Mouse (Mus musculus) embryonic stem cell, embryonic (primary cell): ENCODE data around the gene Sowahd.
"Not testable (repeated sequence)": the region's sequence is repeated elsewhere in the genome, so short reads cannot be mapped to it uniquely, and the experiment has no call there.

Experiments
- CTCF ChIA-PET, 4 experiments: fragments of 300-600 bp in 2 of 4; fragments of 350-600 bp in 2 of 4; sonication (Branson Sonifier 250); formaldehyde crosslinking; loops; one replicate each; lab custom pipeline; 2022; ENCODE audit warnings: inconsistent platforms in 2 of 4; lab: Charles Lee
- POLR2A ChIA-PET, 4 experiments: fragments of 300-600 bp in 2 of 4; fragments of 350-600 bp in 2 of 4; sonication (Branson Sonifier 250); formaldehyde crosslinking; loops; one replicate each; lab custom pipeline; 2022; ENCODE audit warnings: antibody characterized with exemption in 4 of 4, inconsistent platforms in 1 of 4; lab: Charles Lee

Gene Sowahd

DNA sequence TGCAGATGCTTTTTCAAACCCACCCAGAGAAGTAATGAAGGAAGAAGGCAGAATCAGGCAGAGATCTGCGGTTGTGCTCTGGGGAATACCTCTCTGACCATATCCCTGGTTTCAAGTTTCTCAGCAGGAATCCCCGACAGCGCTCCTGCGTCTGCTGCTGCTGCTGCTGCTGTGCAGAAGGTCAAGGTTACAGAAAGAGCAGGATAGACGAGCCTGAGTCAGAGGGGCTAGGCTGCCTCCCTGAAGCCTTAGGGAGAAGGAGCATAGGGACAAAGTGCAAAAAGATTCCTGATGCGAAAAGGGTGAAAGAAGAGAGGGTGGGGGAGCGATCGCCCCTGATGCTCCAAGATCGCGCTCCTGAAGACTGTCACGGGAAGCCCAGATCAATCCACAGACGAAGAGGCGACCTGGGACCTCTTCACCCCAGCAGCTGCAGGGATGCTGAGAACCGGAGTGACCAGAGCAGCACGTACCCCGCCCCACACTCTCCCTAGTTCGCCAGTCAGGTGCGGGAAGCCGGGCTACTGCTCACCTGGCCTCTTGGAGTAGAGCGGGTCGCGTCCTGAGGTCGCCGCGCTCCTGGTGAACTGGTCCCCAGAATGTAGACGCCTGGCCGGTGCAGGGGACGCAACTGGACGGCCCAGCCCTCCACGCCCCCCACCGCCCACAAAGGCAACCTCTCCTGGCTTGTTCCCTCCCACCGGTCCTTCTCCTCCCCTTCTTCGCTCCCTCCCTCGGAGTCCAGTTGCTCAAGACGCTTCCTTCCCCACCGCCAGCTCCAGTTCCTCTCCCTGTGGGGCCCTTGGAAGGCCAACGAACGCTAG, at the start of gene Sowahd:
Gene Sowahd (plus strand): TSS at position 780 of the 824 bp plus-strand sequence.
- ChIA-PET CTCF (interaction anchor here in 1 of 4 experiments (0.9 kb wide), 1 partner anchor 26 kb away, joined by 3 read pairs; no protein-coding TSS in a partner anchor), POLR2A (interaction anchor here in 1 of 4 experiments (1.7 to 2.2 kb wide), 2 partner anchors 37 to 62 kb away, joined by 3 to 6 read pairs; partner anchors contain the start of genes Rpl39 and Upf3b)

DNA sequence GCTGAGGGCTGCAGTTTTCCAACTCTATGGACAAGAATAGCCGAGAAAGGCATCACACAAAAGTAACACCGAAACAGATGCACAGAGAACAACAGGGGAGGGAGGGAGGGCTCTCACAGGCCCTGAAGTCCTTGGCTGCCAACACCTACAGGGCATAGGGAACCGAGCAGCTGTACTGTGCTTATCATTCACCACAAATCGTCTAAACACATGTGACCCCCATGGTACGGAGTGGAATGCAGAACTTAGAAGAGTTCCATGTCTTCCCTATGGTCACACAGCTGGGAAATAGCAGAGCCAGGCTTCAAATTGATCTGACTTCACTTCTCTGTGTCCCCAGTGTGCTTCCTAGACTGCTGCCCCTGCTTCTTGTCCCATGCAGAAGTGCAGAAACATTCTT, 34.8 kb upstream of the Sowahd start:
- CTCF ChIA-PET = no interaction called here
- POLR2A ChIA-PET = no interaction called here

DNA sequence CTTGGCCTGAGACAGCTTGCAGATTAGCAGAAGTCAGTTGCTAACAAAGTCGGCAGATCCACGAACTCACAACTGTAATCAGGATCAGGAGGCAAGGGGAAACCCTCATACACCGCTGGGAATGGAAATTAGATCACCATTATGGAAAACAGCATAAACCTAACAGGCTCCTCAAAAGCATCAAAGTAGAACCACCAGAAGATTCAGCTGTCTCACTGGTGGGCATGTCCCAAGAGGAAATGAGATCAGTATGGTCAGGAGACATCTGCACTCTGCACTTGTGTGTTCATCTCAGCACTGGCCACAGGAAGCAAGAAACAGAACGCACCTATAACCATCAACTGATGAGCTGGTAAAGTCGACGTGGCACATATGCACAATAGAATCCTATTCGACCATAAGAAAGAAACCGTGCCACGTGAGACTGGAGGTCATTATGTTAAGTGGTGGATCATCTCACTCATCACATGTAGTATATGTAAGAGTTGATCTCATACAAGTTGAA, 30.4 kb upstream of the Sowahd start:
- ChIA-PET CTCF (interaction anchor here in 1 of 4 experiments (1.6 kb wide), 1 partner anchor 24 kb away, joined by 3 read pairs; no protein-coding TSS in a partner anchor), POLR2A (no interaction called here)

DNA sequence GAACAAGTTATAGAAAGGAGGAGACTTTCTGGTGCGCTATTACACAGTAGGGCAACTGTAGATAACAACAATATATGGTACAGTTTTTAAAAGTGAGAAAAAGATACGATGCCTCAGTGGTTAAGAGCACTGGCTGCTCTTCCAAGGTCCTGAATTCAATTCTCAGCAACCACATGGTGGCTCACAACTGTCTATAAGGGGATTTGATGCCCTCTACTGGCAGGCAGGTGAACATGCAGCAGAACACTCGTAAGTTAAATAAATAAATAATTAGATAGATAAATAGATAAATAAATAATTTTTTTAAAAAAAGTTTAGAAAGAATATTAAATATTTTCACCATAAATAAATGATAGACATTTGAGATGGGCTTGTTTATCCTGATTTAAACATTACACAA, 29.6 kb upstream of the Sowahd start:
- ChIA-PET POLR2A (no interaction called here), CTCF (interaction anchor here in 1 of 4 experiments (0.6 to 1.6 kb wide), 2 partner anchors 24 to 870 kb away, joined by 3 read pairs; no protein-coding TSS in a partner anchor)

DNA sequence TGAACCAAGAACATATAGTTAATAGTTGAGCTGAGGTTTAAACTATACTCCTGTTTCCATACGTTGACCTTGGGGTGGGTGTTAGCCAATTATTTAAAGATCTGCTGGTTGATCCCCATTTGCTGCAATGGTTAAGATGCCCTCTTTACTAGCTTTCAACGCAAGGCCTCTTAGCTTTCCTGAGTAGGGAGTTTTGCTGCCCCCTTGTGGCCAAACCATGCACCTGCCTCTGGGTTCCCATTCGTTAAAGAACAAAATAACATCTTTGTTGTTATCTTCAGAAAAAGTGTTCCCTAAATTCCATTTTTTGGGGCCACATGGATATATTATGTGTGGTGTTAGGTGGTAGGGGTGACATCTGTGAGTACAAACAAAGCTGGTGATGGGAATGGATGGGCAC, 26.0 kb upstream of the Sowahd start:
- POLR2A ChIA-PET = interaction anchor here in 1 of 4 experiments (1.4 kb wide), 1 partner anchor 33 kb away, joined by 4 read pairs; no protein-coding TSS in a partner anchor
- CTCF ChIA-PET = interaction anchor here (0.6 to 1.2 kb wide), 16 partner anchors 8 to 509 kb away, joined by 3 to 7 read pairs (median 3); partner anchors contain the start of gene Sowahd (in 1 of the 4)

DNA sequence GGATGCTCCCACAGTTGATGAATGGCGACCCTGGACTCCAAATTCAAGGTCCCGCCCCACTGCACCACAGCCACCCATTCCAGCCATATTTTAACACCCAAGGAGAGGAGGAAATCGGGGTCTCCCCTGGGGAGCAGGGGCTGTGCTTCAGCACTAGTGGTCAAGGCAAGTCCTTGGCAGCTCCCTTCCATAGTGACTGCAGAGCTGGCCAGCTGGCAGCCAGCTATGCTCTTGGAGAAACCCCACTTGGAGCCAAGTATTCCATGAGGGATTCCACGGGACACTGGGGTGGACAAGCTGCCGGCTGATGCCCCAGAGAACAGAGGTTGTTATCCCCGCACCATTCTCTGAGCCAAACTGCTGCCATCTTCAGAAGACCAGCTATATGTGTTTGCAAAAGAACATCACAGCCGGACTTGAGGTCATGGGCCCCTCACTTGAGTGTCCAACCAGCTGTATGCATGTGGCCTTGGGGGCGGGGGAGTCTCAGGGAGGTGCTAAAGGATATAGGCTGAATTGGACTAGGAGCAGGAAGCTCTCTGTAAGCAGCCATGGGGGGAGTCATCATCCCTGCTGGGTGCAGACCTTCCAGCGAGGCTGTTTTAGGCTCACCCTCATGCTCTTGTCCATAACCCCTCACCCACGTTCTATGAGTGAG, 24.9 kb upstream of the Sowahd start:
- ChIA-PET CTCF (interaction anchor here in 2 of 4 experiments (0.6 to 1.6 kb wide), 6 partner anchors 19 to 263 kb away, joined by 3 to 4 read pairs (median 3); no protein-coding TSS in a partner anchor), POLR2A (interaction anchor here in 3 of 4 experiments (0.6 to 1.4 kb wide), 5 partner anchors 18 to 133 kb away, joined by 3 to 6 read pairs (median 3); no protein-coding TSS in a partner anchor)

DNA sequence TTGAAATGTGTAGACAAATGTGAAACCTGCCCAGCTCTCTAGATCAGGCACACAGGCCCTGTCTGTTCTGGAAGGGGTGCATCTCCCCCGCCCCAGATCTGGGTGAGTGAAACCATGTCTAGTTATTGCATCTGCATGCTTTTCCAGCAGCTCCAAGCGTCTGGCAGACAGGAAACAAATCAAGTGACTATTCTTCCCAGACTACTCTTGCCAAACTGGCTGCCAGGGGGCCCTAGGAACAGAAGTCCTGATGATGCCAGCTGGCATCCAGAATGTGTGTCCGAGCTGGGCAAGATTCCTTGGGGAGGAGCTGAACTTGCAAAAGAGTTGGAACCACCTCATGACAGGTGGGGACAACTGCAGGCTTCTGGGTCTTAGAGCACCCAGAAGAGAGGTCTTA, 20.3 kb upstream of the Sowahd start:
- ChIA-PET POLR2A (interaction anchor here in 1 of 4 experiments (1.3 kb wide), 1 partner anchor 17 kb away, joined by 4 read pairs; no protein-coding TSS in a partner anchor), CTCF (interaction anchor here in 3 of 4 experiments (0.6 to 3.3 kb wide), 4 partner anchors 14 to 144 kb away, joined by 3 to 12 read pairs (median 6); no protein-coding TSS in a partner anchor)

DNA sequence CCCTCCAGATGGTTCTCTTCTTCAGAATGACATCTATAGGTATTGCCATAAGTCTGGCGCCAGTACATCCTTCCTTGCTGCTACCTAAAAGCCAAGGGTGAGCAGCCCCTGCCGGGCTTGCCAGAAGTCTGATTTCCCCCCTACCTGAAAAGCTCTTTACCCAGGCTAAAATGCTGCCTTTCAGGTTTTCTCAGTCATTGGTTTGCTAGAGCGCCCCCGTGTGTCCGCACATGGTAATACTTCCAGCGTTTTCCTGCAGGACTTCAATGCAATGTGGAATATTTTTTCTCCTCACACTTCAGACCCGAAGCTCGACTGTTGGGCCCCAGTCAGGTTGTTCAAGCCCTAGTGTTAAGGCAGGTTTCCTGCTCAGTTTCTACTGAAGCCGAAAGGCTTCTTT, 5.9 kb upstream of the Sowahd start:
- ChIA-PET CTCF (interaction anchor here in 3 of 4 experiments (0.5 to 2.0 kb wide), 15 partner anchors 9 to 540 kb away, joined by 3 to 12 read pairs (median 3); no protein-coding TSS in a partner anchor), POLR2A (interaction anchor here (0.6 to 1.1 kb wide), 6 partner anchors 19 to 344 kb away, joined by 3 to 4 read pairs (median 3); partner anchors contain the start of gene Rpl39 (in 1 of the 4))

DNA sequence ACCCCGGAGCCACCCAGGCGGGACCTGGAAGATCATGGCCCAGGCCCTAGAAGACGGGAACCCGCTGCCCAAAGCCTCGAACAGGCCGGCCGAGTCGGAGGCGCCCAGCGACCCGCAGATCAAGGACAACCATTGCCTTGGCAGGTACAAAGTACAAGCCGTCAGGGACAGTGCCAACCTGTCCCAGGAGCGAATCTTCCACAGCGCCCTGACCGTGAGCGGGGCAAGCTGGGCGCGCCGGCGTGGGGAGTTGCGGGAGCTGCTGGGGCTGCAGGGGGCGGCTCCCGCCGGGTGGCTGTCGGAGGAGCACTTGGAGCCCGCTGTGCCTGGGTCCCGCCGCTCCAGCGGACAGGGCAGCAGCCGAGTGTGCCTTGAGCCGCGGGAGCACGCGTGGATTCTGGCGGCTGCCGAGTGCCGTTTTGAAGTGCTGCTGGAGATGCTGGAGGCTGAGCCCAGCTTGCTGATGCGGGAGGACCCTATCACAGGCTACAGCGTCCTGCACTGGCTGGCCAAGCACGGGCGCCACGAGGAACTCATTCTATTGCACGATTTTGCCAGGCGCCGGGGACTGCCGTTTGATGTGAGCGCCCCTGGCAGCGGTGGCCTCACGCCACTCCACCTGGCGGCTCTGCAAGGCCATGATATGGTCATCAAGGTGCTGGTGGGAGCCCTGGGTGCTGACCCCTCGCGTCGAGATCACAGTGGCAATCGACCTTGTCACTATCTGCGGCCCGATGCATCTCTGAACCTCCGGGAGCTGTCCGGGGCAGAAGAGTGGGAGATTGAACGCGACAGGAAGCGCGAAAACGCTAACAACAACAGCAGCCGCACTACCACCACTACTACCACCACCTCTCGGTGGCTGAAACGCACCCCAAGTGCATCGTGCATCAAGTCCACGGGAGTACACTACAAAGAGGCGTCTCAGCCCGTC, 512 bp downstream of the Sowahd start:
- ChIA-PET POLR2A (interaction anchor here in 2 of 4 experiments (0.9 to 2.2 kb wide), 3 partner anchors 36 to 61 kb away, joined by 3 to 6 read pairs (median 3); partner anchors contain the start of genes Rpl39 (in 2 of the 2) and Upf3b (in 1 of the 2)), CTCF (interaction anchor here in 2 of 4 experiments (0.9 to 1.2 kb wide), 2 partner anchors 27 kb away, joined by 3 read pairs; no protein-coding TSS in a partner anchor)

DNA sequence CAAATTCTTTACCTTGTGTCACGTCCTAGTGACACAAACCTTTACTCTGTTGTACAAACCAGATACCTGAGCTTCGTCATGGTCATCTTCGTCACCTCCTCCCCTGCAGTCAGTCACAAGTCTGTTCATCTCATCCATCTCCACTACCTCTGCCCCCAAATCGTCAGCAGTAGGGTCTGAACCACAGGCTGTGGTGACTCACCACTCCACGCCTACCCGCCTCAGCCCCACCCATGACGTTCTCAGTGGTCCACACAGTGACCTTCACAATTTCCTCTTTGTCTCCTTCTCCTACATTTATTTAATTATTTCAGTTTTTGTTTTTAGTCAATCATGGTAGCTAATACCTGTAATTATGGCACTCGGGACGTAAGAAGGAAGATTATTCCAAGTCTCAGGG, 15.3 kb downstream of the Sowahd start:
- POLR2A ChIA-PET = interaction anchor here in 1 of 4 experiments (2.5 kb wide), 1 partner anchor 20 kb away, joined by 7 read pairs; no protein-coding TSS in a partner anchor

DNA sequence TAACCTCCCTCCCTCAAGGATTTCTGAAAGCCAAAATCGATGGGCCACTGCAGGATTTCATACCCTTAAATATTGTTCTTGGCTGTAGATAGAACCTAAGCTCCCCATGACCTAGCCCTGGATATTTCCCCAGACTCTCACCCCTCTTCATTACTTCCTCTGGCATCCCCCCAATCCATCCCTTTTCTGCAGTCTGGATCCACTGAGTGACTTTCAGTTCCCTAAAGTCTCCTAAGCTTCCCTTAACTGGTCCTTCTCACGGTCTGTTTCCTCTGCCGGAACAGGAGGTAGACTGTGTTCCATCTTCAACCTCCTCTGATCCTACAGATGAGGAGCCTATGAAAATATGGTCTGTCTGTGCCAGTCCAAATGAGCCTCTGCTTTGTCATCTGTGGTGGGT, 18.7 kb downstream of the Sowahd start:
- POLR2A ChIA-PET = interaction anchor here in 2 of 4 experiments (0.6 to 1.0 kb wide), 2 partner anchors 14 to 15 kb away, joined by 3 read pairs; no protein-coding TSS in a partner anchor
- CTCF ChIA-PET = no interaction called here

More for the DNA sequence above, 15.3 kb downstream of the Sowahd start:
- CTCF ChIA-PET = no interaction called here

DNA sequence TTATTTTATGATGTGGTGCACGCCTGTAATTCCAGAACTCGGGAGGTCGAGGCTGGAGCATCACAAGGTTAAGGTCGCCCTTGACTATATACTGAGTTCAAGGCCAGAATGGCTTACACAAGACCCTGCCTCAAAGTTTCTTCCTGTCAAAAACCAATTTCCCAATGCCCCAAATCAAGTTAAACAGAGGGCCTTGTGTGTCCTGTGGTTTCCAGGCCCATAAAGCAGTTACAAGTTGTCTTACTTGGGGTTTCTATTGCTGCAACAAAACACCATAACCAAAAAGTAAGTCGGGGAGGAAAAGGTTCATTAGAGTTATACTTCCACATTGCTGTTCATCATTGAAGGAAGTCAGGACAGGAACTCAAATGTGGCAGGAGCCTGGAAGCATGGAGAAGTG, 20.1 kb downstream of the Sowahd start:
- CTCF ChIA-PET = interaction anchor here in 1 of 4 experiments (0.7 kb wide), 1 partner anchor 78 kb away, joined by 3 read pairs; no protein-coding TSS in a partner anchor

DNA sequence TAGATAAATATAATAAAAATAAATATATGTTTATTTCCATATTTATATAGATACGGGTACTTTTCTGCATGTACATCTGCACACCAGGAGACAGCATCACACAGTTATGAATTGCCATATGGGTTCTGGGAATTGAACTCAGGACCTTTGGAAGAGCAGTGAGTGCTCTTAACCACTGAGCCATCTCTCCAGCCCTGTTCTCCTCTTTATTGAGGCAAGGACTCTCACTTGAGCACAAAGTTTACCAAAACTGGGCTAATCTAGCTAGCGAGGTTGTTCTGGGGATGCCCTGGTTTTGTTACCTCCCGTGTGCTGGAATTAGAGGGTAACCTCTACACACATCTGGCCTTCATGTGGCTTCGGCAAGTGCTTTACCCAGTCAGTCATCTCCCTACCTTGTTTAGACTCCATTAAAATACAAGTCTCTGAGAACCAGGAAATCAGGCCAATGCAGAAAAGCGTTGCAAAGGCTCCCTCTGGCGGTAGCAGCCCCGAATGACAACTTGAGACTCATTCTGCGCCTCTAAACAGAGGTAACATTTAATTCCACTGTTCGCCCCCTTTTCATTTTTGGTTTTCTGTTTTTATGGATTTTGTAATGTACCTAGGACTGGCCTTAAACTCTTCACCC, 25.7 kb downstream of the Sowahd start:
- ChIA-PET POLR2A (no interaction called here), CTCF (interaction anchor here in 1 of 4 experiments (0.7 kb wide), 1 partner anchor 51 kb away, joined by 3 read pairs; no protein-coding TSS in a partner anchor)

More for the DNA sequence above, 20.1 kb downstream of the Sowahd start:
- POLR2A ChIA-PET = no interaction called here

DNA sequence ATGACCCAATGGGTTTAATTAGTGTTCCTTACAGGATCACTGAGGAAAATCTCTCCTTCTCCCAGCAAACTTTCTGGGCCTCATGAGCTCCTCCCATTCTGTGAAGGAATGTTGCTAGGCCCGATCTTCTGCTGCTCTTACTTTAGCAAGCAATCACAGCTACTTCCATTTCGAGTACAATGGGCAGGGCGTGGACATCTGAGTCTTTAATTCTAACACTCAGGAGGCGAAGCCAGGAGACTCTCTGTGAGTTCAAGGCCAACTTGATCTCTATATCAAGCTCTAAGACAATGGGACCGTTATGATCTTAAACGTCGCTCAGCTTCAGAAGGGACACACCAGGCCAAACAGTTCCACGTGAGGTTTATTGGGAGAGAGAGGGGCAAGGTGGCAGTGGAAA, 28.0 kb downstream of the Sowahd start:
- CTCF ChIA-PET = interaction anchor here in 2 of 4 experiments (0.7 to 1.0 kb wide), 2 partner anchors 9 to 34 kb away, joined by 3 to 4 read pairs; partner anchors contain the start of gene Rpl39 (in 1 of the 2)
- POLR2A ChIA-PET = interaction anchor here (0.7 to 1.8 kb wide), 15 partner anchors 9 to 479 kb away, joined by 3 to 37 read pairs (median 4); partner anchors contain the start of genes Rpl39 (in 4 of the 4), Akap17b (in 1 of the 4), Nkrf (in 1 of the 4) and Pgrmc1 (in 1 of the 4)

DNA sequence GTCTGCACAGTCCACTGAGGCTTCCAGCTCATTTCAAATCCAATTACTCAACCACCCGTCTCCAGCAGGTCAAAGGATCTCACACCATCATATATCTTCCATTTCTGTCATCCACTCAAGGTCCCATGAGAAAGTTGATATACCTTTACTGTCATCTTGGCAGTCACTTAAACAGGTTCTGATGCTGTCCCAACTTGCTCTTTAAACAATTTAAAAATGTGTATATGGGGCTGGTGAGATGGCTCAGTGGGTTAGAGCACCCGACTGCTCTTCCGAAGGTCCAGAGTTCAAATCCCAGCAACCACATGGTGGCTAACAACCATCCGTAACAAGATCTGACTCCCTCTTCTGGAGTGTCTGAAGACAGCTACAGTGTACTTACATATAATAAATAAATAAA, 31.7 kb downstream of the Sowahd start:
- CTCF ChIA-PET = not testable (repeated sequence)
- POLR2A ChIA-PET = interaction anchor here in 3 of 4 experiments (0.7 to 9.9 kb wide), 13 partner anchors 9 to 286 kb away, joined by 3 to 136 read pairs (median 3); partner anchors contain the start of genes Upf3b (in 3 of the 3) and Slc25a5 (in 1 of the 3)

DNA sequence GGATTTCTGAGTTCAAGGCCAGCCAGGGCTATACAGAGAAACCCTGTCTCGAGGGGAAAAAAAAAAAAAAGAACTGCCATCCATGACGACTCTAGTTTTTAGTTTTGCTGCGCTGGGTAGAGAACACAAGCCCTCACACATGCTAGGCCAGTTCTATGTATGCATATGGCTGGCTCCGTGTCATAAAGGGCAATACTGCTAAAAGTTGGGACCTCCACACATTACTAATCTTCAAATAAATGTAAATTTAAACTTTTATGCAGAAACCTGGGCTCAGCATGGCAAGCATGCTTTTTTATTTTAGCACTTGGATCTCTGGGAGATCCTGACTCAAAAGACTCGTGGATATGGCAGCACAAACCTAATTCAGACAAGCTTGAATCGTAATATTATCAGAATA, 32.5 kb downstream of the Sowahd start:
- CTCF ChIA-PET = no interaction called here
- POLR2A ChIA-PET = interaction anchor here (0.7 to 9.9 kb wide), 9 partner anchors 9 to 264 kb away, joined by 3 to 136 read pairs (median 4); partner anchors contain the start of gene Upf3b (in 3 of the 4)
